Mouse (Mus musculus) spleen, adult 10 weeks (tissue): ENCODE data around the gene Hoxd12. TPM values are rescaled to one million over a fixed set of nuclear protein-coding genes. Genes with fewer than 3 reads are reported as not detected.

ENCODE experiments used
- polyA plus RNA-seq: library from polyadenylated mRNA; stranded (reverse); fragments of 350-450 nt; fragmentation: Illumina TruSeq; extraction: RNeasy Lipid Tissue Mini Kit (QIAGEN cat#74804); gene quantifications from one replicate; pipeline ENCODE4 v1.2.3, GENCODE M21; 2015; ENCODE audit warnings: low replicate concordance; ENCODE audit not compliant: insufficient read depth

Gene Hoxd12
- not detected for polyA plus RNA-seq

DNA sequence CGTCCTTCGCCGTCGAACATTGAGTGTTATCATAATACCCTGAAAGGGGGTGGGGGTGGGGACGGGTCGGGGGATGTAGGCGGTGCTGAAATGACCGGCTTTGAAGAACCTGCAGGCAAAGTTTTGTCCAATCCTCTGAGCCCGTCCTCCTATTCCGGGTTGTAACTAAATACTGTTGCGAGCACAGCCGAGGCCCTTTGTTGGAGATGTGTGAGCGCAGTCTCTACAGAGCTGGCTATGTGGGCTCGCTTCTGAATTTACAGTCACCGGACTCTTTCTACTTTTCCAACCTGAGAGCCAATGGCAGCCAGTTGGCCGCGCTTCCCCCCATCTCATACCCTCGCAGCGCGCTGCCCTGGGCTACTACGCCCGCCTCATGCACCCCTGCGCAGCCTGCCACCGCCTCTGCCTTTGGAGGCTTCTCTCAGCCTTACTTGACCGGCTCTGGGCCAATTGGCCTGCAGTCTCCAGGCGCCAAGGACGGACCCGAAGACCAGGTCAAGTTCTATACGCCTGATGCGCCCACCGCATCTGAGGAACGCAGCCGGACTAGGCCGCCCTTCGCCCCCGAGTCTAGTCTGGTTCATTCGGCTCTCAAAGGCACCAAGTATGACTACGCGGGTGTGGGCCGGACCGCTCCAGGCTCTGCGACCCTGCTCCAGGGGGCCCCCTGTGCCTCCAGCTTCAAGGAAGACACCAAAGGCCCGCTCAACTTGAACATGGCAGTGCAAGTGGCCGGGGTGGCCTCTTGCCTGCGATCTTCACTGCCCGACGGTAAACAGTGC is at the start of gene Hoxd12:
TSS of gene Hoxd12 (plus strand) at position 133 of the 785 bp plus-strand sequence.

DNA sequence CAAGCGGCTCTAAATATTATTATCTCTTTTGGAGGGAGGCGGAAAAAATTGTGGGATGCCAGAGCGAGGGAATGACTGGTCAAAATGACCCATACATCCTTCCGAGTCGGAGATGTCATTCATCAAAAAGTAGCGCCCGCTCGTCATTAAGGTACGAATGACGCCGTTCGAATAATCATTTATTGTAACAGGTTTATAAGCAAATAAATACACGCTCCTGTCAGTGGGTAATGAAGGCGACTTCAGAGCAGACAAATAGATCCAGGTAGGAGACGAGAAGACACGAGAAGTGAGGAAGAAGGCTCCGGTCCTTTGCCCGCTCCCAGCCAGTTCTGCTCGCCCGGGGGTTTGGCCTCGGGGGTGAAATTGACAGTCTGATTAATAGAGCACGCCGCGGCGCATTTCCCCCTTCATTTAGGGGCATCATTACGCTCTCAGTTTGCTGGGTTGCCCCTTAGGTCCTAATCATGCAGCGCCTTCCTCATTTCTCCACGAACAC is 15.3 kb upstream of the Hoxd12 start, which contains the start of gene Evx2:
TSS of gene Evx2 (minus strand) at position 51 of the 499 bp plus-strand sequence.

DNA sequence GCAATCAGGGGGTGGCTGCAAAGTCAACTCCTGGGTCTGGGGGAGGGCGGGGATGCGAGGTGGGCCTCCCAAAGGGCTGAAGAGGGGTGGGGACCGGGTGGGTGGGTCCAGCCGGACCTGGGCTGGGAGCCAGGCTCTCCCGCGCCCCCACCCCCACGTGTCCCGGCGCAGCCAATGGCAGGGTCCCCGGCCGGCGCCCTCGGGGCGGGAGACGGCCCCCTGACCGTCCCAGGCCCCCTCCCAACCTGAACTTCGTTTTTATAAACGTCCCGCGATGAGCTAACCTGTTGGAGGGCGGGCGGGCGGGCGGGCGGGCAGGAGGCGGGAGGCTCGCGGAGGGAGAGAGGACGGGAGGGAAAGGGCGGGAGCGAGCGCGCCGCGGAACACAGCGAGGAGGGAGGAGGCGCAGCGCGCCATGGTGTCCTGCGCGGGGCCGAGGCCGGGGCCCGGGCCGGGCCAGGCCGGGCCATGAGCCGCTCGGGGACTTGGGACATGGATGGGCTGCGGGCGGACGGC is 6.9 kb upstream of the Hoxd12 start, which contains the start of gene Hoxd13:
TSS of gene Hoxd13 (plus strand) at position 469 of the 516 bp plus-strand sequence.

DNA sequence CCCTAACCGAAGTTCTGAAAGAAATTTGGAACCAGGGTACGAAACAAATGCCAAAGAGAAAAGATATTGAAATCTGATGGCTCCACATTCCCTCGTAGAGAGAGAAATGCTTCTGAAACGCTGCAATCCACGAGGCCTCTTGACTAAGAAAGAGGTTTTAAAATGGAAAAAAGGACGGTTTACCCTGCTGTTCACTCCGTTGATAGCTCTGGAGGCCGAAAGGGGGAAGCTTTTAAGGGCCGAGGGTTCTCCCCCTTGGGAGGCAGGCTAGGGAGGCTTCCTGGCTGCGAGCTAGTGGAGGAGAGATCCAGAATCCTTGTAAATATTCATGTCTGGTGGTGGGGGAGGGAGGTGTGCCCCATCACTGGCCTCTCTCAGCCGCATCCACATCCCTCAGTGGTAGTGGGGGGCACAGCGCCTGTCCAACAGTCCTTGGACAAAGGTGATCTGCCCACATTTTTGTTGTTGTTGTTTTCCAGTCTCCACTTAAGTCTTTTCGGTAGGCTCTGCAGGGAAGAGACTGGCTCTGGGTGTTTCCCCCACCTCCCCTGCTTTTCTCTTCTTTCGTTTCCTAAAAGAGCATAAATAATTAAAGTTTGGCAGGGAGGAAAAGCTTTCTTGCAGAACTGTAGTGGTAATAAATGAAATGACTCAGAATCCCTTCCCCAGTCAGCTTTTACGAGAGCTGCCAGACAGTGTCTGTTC is 4.2 kb downstream of the Hoxd12 start, which contains the start of gene Hoxd11:
TSS of gene Hoxd11 (plus strand) at position 667 of the 705 bp plus-strand sequence.

DNA sequence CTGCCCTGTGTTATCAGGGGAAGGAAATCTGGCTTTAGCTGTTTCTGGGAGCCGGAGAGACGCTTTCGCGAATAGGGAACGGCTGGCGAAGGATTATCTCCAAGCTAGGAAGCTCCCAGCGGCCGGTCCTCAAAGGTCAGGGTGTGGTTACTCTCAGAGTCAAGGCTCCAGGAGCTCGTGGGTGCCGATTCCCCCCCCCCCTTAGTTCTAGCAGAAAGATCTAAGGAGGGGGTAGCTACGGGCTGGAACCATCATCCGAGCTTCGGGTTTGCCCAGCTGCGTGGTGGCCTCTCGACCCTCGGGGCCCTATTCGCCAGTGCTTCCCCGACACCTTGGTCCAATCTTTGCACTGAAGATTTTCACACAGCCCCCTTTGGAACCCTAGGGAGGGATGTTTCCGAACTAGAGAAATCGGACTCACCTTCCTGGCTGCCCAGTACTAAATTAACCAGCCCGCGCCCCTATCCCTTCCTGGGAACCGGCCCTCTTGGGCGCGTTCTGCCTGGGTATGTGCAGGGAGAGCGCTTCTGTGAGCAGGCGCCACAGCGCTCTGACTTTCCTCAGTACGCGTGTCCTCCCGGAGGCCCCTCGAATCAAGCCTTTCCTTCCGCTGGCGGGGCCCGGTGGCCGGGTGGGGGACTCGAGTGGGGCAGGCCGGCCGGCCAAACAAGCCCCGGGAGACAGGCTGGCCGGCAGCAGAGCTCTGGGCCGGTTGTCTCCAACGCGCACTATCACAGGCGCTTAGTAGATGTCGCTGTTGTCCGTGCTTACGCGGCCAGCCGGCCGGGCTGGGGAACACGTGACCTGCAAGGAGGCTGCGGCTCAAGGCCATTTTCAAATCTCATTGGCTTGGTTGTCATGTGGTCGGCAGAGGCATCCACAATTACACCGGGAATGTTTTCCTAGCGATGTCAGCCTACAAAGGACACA is 16.5 kb downstream of the Hoxd12 start, which contains the start of gene Hoxd10:
TSS of gene Hoxd10 (plus strand) at position 903 of the 930 bp plus-strand sequence.

DNA sequence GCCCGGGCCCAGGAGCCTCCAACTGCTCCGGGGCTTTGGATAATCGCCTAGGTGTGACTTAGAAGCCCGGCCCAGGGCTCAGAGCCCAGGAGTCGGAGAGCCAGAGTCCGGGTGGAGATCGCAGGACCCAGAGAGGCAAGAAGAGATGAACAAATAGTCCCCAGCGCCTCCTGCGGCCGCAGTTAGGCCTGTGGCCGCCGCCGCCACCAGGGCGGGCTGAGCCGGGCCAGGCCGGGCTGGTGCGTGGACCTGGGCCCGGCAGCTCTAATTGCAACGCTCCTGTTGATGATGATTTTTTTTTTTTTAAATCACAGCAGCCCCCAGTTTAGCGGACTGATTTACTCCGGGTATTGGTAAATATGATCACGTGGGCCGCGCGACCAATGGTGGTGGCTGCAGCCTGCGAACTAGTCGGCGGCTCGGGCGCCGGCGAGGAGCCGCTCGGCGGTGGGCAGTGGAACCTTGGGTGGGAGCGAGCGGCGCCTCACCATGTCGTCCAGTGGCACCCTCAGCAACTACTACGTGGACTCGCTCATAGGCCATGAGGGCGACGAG is 22.8 kb downstream of the Hoxd12 start, which contains the start of gene Hoxd9:
TSS of gene Hoxd9 (plus strand) at position 161 of the 555 bp plus-strand sequence.

DNA sequence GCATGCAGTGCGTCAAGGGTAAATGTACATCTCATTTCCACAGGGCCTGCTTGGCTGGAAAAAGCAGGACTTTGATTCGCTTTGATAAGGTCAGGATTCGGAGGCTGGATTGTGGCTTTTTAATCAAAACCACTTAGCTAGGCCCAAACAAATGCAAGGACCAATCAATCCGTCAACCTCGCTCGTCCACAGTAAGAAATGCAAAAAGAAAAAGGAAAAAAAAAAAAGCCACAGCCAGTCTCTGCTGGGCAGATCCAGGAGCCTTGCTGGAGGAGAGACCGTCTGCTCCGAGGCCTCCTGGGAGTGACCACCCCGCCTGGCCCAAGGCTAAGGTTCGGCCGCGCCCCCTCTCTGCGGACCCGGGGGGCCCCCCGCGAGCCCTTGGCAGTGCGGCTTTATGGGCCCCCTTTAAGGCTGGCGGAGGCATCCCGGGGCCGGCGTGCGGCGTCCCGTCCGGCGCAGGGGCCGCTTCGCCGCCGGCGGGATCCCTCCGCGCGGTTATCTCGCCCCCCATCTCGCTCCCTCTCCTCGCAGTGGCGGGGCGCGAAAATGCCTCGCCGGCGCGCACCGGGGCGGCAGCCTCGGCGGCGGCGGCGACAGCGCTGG is 29.7 kb downstream of the Hoxd12 start, which contains the start of gene Hoxd8:
TSS of gene Hoxd8 (plus strand) at position 223 of the 606 bp plus-strand sequence.

DNA sequence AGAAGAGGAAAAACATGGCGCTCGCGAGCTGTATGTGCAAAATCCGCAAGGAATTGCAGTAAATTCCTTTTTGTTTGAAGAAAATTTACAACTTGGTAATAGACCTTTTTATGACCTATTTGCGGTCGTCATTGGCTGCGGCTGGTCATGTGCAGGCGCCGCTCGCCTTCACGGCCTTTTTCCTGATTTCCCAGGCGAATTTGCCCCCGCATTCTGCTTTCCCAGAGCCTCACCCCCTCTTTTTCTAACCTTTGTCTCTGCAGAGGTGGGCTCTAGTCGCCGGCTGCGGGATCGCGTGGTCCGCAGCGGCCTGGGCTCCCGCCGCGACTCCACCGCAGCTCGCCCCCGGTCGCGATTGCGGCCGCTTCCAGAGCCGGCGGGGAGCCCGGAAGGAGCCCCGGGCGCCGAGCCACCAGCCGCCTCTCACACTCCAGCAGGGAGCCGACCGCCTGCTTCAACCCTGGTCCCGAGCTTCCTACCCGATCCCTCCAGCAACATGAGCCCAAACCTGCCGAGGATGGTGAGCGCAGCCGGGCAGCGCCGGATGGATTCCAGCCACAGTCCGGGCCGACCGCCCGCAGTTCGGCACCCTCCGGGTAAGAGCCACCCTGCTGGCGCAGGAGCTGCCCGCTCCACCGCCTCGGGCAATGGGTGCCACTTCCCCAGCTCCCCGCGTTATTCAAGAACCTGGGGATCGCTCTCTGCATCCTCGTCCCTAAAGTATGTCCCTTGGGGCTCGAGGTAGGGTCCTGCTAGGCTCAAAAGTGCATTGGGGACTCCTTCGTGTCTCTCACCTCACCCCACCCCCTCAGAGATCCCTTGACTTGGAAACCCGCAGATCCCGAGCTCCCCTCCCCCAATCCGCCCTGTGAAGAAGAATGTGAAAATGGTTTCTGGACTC is 37.2 kb downstream of the Hoxd12 start, which contains the start of the genes Hoxd3 and Hoxd4:
TSS of gene Hoxd3 (plus strand) at position 207 of the 901 bp plus-strand sequence.
TSS of gene Hoxd4 (plus strand) at position 209 of the 901 bp plus-strand sequence.

DNA sequence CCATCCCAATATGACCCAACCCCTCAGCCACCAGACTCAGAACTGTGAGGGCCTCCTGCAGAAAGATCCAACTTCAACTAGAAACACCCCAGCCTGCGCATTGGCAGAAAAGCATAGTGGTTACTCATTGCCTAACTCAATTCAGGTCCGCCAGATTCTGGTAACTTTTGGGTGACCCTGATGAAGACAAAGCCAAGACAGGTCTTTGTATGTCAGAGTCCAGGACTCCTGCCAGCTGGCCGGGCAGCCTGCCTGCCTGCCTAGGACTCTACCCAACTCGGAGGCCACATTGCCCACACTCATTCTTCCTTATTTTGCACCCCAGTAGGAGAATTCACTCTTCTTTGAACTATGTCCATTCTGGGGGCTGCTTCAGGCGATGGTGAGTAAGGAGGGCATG is 51.7 kb downstream of the Hoxd12 start, which contains the start of gene Gm28230:
TSS of gene Gm28230 (plus strand) at position 178 of the 400 bp plus-strand sequence.

Other genes starting within 250 kb of the Hoxd12 start
- gene Lnpk, start 95.6 kb upstream of the Hoxd12 start, polyA plus RNA-seq: 19.6 TPM
- gene Evx2, start 15.5 kb upstream of the Hoxd12 start, polyA plus RNA-seq: not detected
- gene Hoxd13, start 6.7 kb upstream of the Hoxd12 start, polyA plus RNA-seq: not detected
- gene Hoxd11, start 4.5 kb downstream of the Hoxd12 start, polyA plus RNA-seq: not detected
- gene Hoxd10, start 16.9 kb downstream of the Hoxd12 start, polyA plus RNA-seq: not detected
- not detected for gene Hoxd9, start 22.7 kb downstream of the Hoxd12 start, polyA plus RNA-seq
- 1.4 TPM for gene Hoxd8, start 29.6 kb downstream of the Hoxd12 start, polyA plus RNA-seq
- not detected for gene Hoxd3, start 36.9 kb downstream of the Hoxd12 start, polyA plus RNA-seq
- 0.23 TPM for gene Hoxd4, start 36.9 kb downstream of the Hoxd12 start, polyA plus RNA-seq
- not detected for gene Gm28230, start 51.7 kb downstream of the Hoxd12 start, polyA plus RNA-seq
- gene Hoxd1, start 88.0 kb downstream of the Hoxd12 start, polyA plus RNA-seq: not detected
- 56.0 TPM for gene Mtx2, start 150.8 kb downstream of the Hoxd12 start, polyA plus RNA-seq